Comparison of ENCODE assay signal across 10 mouse cellular contexts in the genomic region with DNA sequence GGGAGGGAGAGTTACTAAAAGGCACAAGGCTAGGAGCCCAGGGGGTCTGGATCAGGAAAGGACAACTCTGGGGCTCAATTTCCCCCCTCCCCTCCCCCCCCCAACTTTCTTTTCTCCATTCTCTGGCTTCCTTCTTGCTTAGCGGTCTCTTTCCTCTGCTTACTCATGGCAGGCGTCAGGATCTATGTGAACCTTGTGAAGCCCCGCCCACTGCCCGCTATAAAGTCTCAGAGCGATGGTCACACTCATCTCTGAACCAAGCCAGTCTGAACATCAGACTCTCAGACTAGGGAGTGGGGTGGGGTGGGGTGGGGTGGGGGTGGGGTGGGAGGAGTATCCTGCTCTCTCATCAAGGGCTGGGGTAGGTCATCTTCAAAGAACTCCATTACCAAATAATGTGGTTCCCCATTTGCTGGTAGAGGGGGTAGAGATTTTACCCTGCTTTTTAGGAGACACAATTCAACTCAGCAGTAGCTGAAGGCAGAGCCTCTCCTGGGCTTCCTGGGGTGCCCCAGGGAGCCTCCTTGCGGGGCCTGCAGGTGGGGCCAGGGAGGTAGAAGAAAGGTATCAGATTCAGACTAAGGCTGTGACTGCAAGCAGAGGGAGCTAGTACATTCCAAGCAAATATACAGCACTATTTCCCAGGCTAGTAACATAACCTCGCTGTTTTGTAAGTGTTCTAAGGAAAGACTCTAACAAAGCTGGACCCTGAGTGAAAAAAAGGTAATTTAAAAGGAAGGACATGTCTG.
A peak's percentile ranks its signal among the peaks of the same experiment; 100 is the strongest.
DNase-seq lines count a peak whose midpoint lies in the region; ATAC-seq and TF ChIP-seq lines count a peak whose summit lies in the region.
"Had no signal": no experiment of that assay in that cellular context is flagged by ENCODE, and none has a peak within 500 bp of the region (broad histone marks: within the 10 kb centered on the region; RNA-seq: fewer than 3 reads in every experiment).

No protein-coding gene starts in this region.

- no peaks in the 10 kb centered on the region for H3K27me3 ChIP-seq in forebrain, embryonic 11.5 days (ENCODE audit: control insufficient read depth, insufficient read depth, low read length)
- H3K27me3 ChIP-seq in forebrain, embryonic 14.5 days (replicated peaks; ENCODE audit: control insufficient read depth, insufficient read depth, low read length), result no peaks in the 10 kb centered on the region
- no peaks in the 10 kb centered on the region for H3K27me3 ChIP-seq in E14TG2a.4 (ENCODE audit: insufficient read depth, low read length)
- no peaks in the 10 kb centered on the region for H3K27me3 ChIP-seq in hindbrain, embryonic 11.5 days (ENCODE audit: control insufficient read depth, insufficient read depth, low read length)
- no peaks in the 10 kb centered on the region for H3K27me3 ChIP-seq in liver, embryonic 13.5 days
- H3K27me3 ChIP-seq in cerebellum, adult 2 months (ENCODE audit: control insufficient read depth, insufficient read depth, low read length), result no peaks in the 10 kb centered on the region

- WGBS in forebrain, embryonic 11.5 days, result 8% methylated on average over 7 of the region's 7 CpGs
- WGBS in forebrain, embryonic 14.5 days, result 13% methylated on average over 7 of the region's 7 CpGs
- WGBS in hindbrain, embryonic 11.5 days, result 11% methylated on average over 7 of the region's 7 CpGs
- 11% methylated on average over 7 of the region's 7 CpGs for WGBS in liver, embryonic 13.5 days (ENCODE audit: insufficient replicate concordance)
- 43% methylated on average over 7 of the region's 7 CpGs for WGBS in cerebellum, adult 2 months

- H3K9ac ChIP-seq in forebrain, embryonic 11.5 days (ENCODE audit: low read length), result no peak overlapping the region
- H3K9ac ChIP-seq in forebrain, embryonic 14.5 days (ENCODE audit: low read length), result no peak overlapping the region
- no peak overlapping the region for H3K9ac ChIP-seq in hindbrain, embryonic 11.5 days (ENCODE audit: low read depth, low read length)
- no peak overlapping the region for H3K9ac ChIP-seq in liver, embryonic 13.5 days

- H3K36me3 ChIP-seq in forebrain, embryonic 11.5 days (ENCODE audit: control insufficient read depth, insufficient read depth, low read length), result no peaks in the 10 kb centered on the region
- no peaks in the 10 kb centered on the region for H3K36me3 ChIP-seq in forebrain, embryonic 14.5 days (ENCODE audit: control insufficient read depth, insufficient read depth, low read length)
- no peaks in the 10 kb centered on the region for H3K36me3 ChIP-seq in E14TG2a.4 (ENCODE audit: insufficient read depth, low read length)
- H3K36me3 ChIP-seq in hindbrain, embryonic 11.5 days (ENCODE audit: control insufficient read depth, insufficient read depth, low read length), result no peaks in the 10 kb centered on the region
- H3K36me3 ChIP-seq in liver, embryonic 13.5 days, result no peaks in the 10 kb centered on the region
- H3K36me3 ChIP-seq: G1E had no signal

- no peak overlapping the region for H3K4me2 ChIP-seq in forebrain, embryonic 11.5 days (ENCODE audit: low read depth, low read length, severe bottlenecking)
- no peak overlapping the region for H3K4me2 ChIP-seq in forebrain, embryonic 14.5 days (ENCODE audit: low read length)
- no peak overlapping the region for H3K4me2 ChIP-seq in hindbrain, embryonic 11.5 days (replicated peaks; ENCODE audit: low read depth, low read length)
- H3K4me2 ChIP-seq in liver, embryonic 13.5 days, result 0 out of 2 replicates have a peak overlapping the region, but pooled peaks have one; percentile 2

- H3K27ac ChIP-seq in forebrain, embryonic 11.5 days (ENCODE audit: low read depth, low read length), result no peak overlapping the region
- H3K27ac ChIP-seq in forebrain, embryonic 14.5 days (ENCODE audit: low read depth, low read length), result no peak overlapping the region
- 0 out of 2 replicates have a peak overlapping the region, but pooled peaks have one; percentile 17 for H3K27ac ChIP-seq in hindbrain, embryonic 11.5 days (ENCODE audit: low read depth, low read length)
- H3K27ac ChIP-seq in liver, embryonic 13.5 days, result no peak overlapping the region
- H3K27ac ChIP-seq in cerebellum, adult 2 months (ENCODE audit: insufficient read depth, low read length), result no peak overlapping the region
- H3K27ac ChIP-seq: layer of hippocampus, adult 2 months had no signal

- peak; percentile 63 for DNase-seq in forebrain, embryonic 11.5 days (ENCODE audit: low spot score)
- DNase-seq in forebrain, embryonic 14.5 days (ENCODE audit: low spot score), result no peak
- peak; percentile 47 for DNase-seq in hindbrain, embryonic 11.5 days (ENCODE audit: low spot score)
- no peak for DNase-seq in liver, embryonic 13.5 days
- DNase-seq in cerebellum, adult 2 months, result no peak
- no peak for DNase-seq in urinary bladder, postnatal 10 days (ENCODE audit: low spot score)
- DNase-seq in layer of hippocampus, postnatal 25 days (ENCODE audit: extremely low spot score in 1 of 2, low spot score in 1 of 2), result no peak

- no peak overlapping the region for H3K4me3 ChIP-seq in forebrain, embryonic 11.5 days (ENCODE audit: low read depth, low read length)
- no peak overlapping the region for H3K4me3 ChIP-seq in forebrain, embryonic 14.5 days (ENCODE audit: low read depth, low read length)
- H3K4me3 ChIP-seq in E14TG2a.4 (replicated peaks; ENCODE audit: low read length), result peak overlapping the region; percentile 62
- no peak overlapping the region for H3K4me3 ChIP-seq in hindbrain, embryonic 11.5 days (ENCODE audit: low read depth, low read length)
- no peak overlapping the region for H3K4me3 ChIP-seq in liver, embryonic 13.5 days (replicated peaks)
- H3K4me3 ChIP-seq in cerebellum, adult 2 months (replicated peaks; ENCODE audit: insufficient read depth, low read depth, low read length), result no peak overlapping the region
- H3K4me3 ChIP-seq: layer of hippocampus, adult 2 months had no signal

- ATAC-seq in forebrain, embryonic 11.5 days (replicated peaks; ENCODE audit: low FRiP score), result peak; percentile 34; the same call in 1 of the 2 replicates
- no peak for ATAC-seq in forebrain, embryonic 14.5 days
- no peak for ATAC-seq in hindbrain, embryonic 11.5 days (ENCODE audit: low FRiP score)
- ATAC-seq in liver, embryonic 13.5 days (ENCODE audit: low read depth), result no peak

- no peak for TF ChIP-seq CTCF in E14TG2a.4 (conservative IDR thresholded peaks at IDR 0.05; ENCODE audit: low read length)
- TF ChIP-seq CTCF in cerebellum, adult 2 months (IDR thresholded peaks at IDR 0.05; ENCODE audit: borderline replicate concordance, insufficient read depth, low read depth, low read length), result no peak

- peaks cover 9% of the 10 kb centered on the region for H3K4me1 ChIP-seq in forebrain, embryonic 11.5 days (replicated peaks; ENCODE audit: control insufficient read depth, insufficient read depth, low read length)
- peaks cover 9% of the 10 kb centered on the region for H3K4me1 ChIP-seq in forebrain, embryonic 14.5 days (ENCODE audit: control insufficient read depth, insufficient read depth, low read length)
- peaks cover 63% of the 10 kb centered on the region for H3K4me1 ChIP-seq in E14TG2a.4 (replicated peaks; ENCODE audit: low read depth, low read length)
- H3K4me1 ChIP-seq in hindbrain, embryonic 11.5 days (replicated peaks; ENCODE audit: control insufficient read depth, insufficient read depth, low read length), result peaks cover 7% of the 10 kb centered on the region; the same call in 1 of the 2 replicates
- peaks cover 7% of the 10 kb centered on the region; the same call in 1 of the 2 replicates for H3K4me1 ChIP-seq in liver, embryonic 13.5 days (replicated peaks)
- H3K4me1 ChIP-seq in cerebellum, adult 2 months (ENCODE audit: control insufficient read depth, insufficient read depth, low read length), result 0 out of 2 replicates have a peak, but pooled peaks cover 2% of the 10 kb centered on the region

- TF ChIP-seq POLR2A in cerebellum, adult 2 months (IDR thresholded peaks at IDR 0.05; ENCODE audit: borderline replicate concordance, insufficient read depth, low read length), result no peak

- no peaks in the 10 kb centered on the region for H3K9me3 ChIP-seq in forebrain, embryonic 11.5 days (ENCODE audit: control insufficient read depth, low read length)
- H3K9me3 ChIP-seq in forebrain, embryonic 14.5 days (replicated peaks; ENCODE audit: control insufficient read depth, low read length), result no peaks in the 10 kb centered on the region
- no peaks in the 10 kb centered on the region for H3K9me3 ChIP-seq in E14TG2a.4 (ENCODE audit: low read length)
- no peaks in the 10 kb centered on the region for H3K9me3 ChIP-seq in hindbrain, embryonic 11.5 days (ENCODE audit: control insufficient read depth, low read length)
- H3K9me3 ChIP-seq in liver, embryonic 13.5 days (replicated peaks), result no peaks in the 10 kb centered on the region
- H3K9me3 ChIP-seq: G1E had no signal

Comparison
In these comparisons a context has a peak if more than half of its experiments do, and no peak if none do; other contexts are left out.
1. DNase-seq: peak in forebrain, embryonic 11.5 days (single experiment) and hindbrain, embryonic 11.5 days (single experiment); none in forebrain, embryonic 14.5 days (single experiment), liver, embryonic 13.5 days (single experiment), cerebellum, adult 2 months (0 of 2), urinary bladder, postnatal 10 days (single experiment) and layer of hippocampus, postnatal 25 days (0 of 2).